Mouse (Mus musculus) hindbrain, embryonic 10.5 days (tissue): Measurements from ENCODE around the gene Cd180. TPM values are rescaled to one million over a fixed set of nuclear protein-coding genes. Genes with fewer than 3 reads are reported as not detected.
"Not testable (repeated sequence)": the region's sequence is repeated elsewhere in the genome, so short reads cannot be mapped to it uniquely, and the experiment has no call there.

Source experiments
- DNase-seq: peaks from one replicate; pipeline ENCODE4 v3.0.0-alpha.2; 2017; ENCODE audit warnings: low spot score
- H3K27ac ChIP-seq: fragments of 300-500 bp; sonication (generic); 2 replicates; pipeline ENCODE4 v1.5.1; 2016; ENCODE audit warnings: mild to moderate bottlenecking, moderate library complexity
- H3K27me3 ChIP-seq: fragments of 300-500 bp; sonication (generic); 2 replicates; pipeline ENCODE4 v1.6.1; 2016; ENCODE audit warnings: mild to moderate bottlenecking; ENCODE audit not compliant: poor library complexity, insufficient read depth, severe bottlenecking
- H3K36me3 ChIP-seq: fragments of 300-500 bp; sonication (generic); 2 replicates; pipeline ENCODE4 v1.6.1; 2016; ENCODE audit warnings: mild to moderate bottlenecking, moderate library complexity
- H3K4me1 ChIP-seq: fragments of 300-500 bp; sonication (generic); replicated peaks from 2 replicates; pipeline ENCODE4 v1.6.1; 2016; ENCODE audit warnings: mild to moderate bottlenecking
- H3K4me3 ChIP-seq: fragments of 300-500 bp; sonication (generic); 2 replicates; pipeline ENCODE4 v1.5.1; 2016; ENCODE audit warnings: mild to moderate bottlenecking, moderate library complexity
- H3K9me3 ChIP-seq: fragments of 300-500 bp; sonication (generic); 2 replicates; pipeline ENCODE4 v1.6.1; 2016; ENCODE audit warnings: mild to moderate bottlenecking, moderate library complexity
- WGBS: fragments of 180-500 bp; shearing (Covaris S2); methylation state at CpG from one replicate; pipeline ENCODE4 v1.1.7; 2016; 5-methylcytosine and 5-hydroxymethylcytosine counted together
- polyA plus RNA-seq: library from polyadenylated mRNA; unstranded; fragments of >200 nt; fragmentation: Nextera tagmentation; extraction: Ambion mirVana; gene quantifications from 2 replicates; pipeline ENCODE4 v1.2.1, GENCODE M21; 2016

Cd180 gene
- polyA plus RNA-seq, 1 experiment from 2014 or later = 0.38 TPM

GRCm38 (mm10) chr13:102665588-102666232, 27.6 kb upstream of the Cd180 start:
- no peak for DNase-seq
- no peaks in the 10 kb centered on the region for H3K9me3 ChIP-seq
- H3K4me3 ChIP-seq = peak overlapping the region; percentile 33
- H3K27ac ChIP-seq = no peak overlapping the region
- 56% methylated on average over 18 of the region's 18 CpGs for WGBS
- H3K36me3 ChIP-seq = no peaks in the 10 kb centered on the region
- peaks cover 4% of the 10 kb centered on the region; the same call in 1 of the 2 replicates for H3K27me3 ChIP-seq
- H3K4me1 ChIP-seq = peaks cover 15% of the 10 kb centered on the region; the same call in 1 of the 2 replicates

- no peaks in the 10 kb centered on the region for H3K9me3 ChIP-seq
- 92% methylated on average over 12 of the region's 12 CpGs for WGBS
These were observed 27.1 kb upstream of the Cd180 start for GRCm38 (mm10) chr13:102666233-102666614.

GRCm38 (mm10) chr13:102666731-102667130, 26.6 kb upstream of the Cd180 start:
- H3K27ac ChIP-seq = no peak overlapping the region
- H3K4me1 ChIP-seq = peaks cover 15% of the 10 kb centered on the region; the same call in 1 of the 2 replicates
- H3K4me3 ChIP-seq = no peak overlapping the region
- no peaks in the 10 kb centered on the region for H3K9me3 ChIP-seq
- peaks cover 4% of the 10 kb centered on the region; the same call in 1 of the 2 replicates for H3K27me3 ChIP-seq
- no peak for DNase-seq
- no peaks in the 10 kb centered on the region for H3K36me3 ChIP-seq
- WGBS = 77% methylated on average over 4 of the region's 4 CpGs

More at GRCm38 (mm10) chr13:102666233-102666614, 27.1 kb upstream of the Cd180 start:
- H3K27me3 ChIP-seq = peaks cover 4% of the 10 kb centered on the region; the same call in 1 of the 2 replicates
- H3K4me1 ChIP-seq = peaks cover 15% of the 10 kb centered on the region; the same call in 1 of the 2 replicates
- H3K36me3 ChIP-seq = no peaks in the 10 kb centered on the region
- no peak for DNase-seq
- no peak overlapping the region for H3K4me3 ChIP-seq
- no peak overlapping the region for H3K27ac ChIP-seq

- peaks cover 15% of the 10 kb centered on the region; the same call in 1 of the 2 replicates for H3K4me1 ChIP-seq
- H3K27ac ChIP-seq = no peak overlapping the region
- 89% methylated on average over 4 of the region's 4 CpGs for WGBS
- H3K36me3 ChIP-seq = no peaks in the 10 kb centered on the region
- H3K27me3 ChIP-seq = peaks cover 4% of the 10 kb centered on the region; the same call in 1 of the 2 replicates
- no peak overlapping the region for H3K4me3 ChIP-seq
- no peak for DNase-seq
- H3K9me3 ChIP-seq = no peaks in the 10 kb centered on the region
These were observed 26.0 kb upstream of the Cd180 start for GRCm38 (mm10) chr13:102667401-102667800.

GRCm38 (mm10) chr13:102667842-102668241, 25.5 kb upstream of the Cd180 start:
- H3K27me3 ChIP-seq = peaks cover 4% of the 10 kb centered on the region; the same call in 1 of the 2 replicates

GRCm38 (mm10) chr13:102668933-102669332, 24.4 kb upstream of the Cd180 start:
- Histone ChIP-seq H3K4me3 (no peak overlapping the region), H3K27ac (no peak overlapping the region), H3K36me3 (no peaks in the 10 kb centered on the region), H3K4me1 (peaks cover 15% of the 10 kb centered on the region; the same call in 1 of the 2 replicates), H3K9me3 (no peaks in the 10 kb centered on the region), H3K27me3 (peaks cover 4% of the 10 kb centered on the region; the same call in 1 of the 2 replicates)
- 77% methylated on average over 6 of the region's 6 CpGs for WGBS
- no peak for DNase-seq

More at GRCm38 (mm10) chr13:102667842-102668241, 25.5 kb upstream of the Cd180 start:
- Histone ChIP-seq H3K9me3 (no peaks in the 10 kb centered on the region), H3K36me3 (no peaks in the 10 kb centered on the region), H3K4me1 (peaks cover 15% of the 10 kb centered on the region; the same call in 1 of the 2 replicates), H3K4me3 (no peak overlapping the region), H3K27ac (no peak overlapping the region)
- DNase-seq = no peak
- 89% methylated on average over 9 of the region's 9 CpGs for WGBS

- WGBS = 58% methylated on average over 14 of the region's 14 CpGs
- Histone ChIP-seq H3K27ac (no peak overlapping the region), H3K9me3 (no peaks in the 10 kb centered on the region), H3K4me3 (no peak overlapping the region), H3K27me3 (peaks cover 4% of the 10 kb centered on the region; the same call in 1 of the 2 replicates), H3K36me3 (no peaks in the 10 kb centered on the region), H3K4me1 (peaks cover 15% of the 10 kb centered on the region; the same call in 1 of the 2 replicates)
- no peak for DNase-seq
These were observed 23.7 kb upstream of the Cd180 start for GRCm38 (mm10) chr13:102669522-102670256.

- peaks cover 13% of the 10 kb centered on the region; the same call in 1 of the 2 replicates for H3K4me1 ChIP-seq
- no peak overlapping the region for H3K27ac ChIP-seq
- no peaks in the 10 kb centered on the region for H3K36me3 ChIP-seq
- peaks cover 4% of the 10 kb centered on the region; the same call in 1 of the 2 replicates for H3K27me3 ChIP-seq
- H3K9me3 ChIP-seq = no peaks in the 10 kb centered on the region
- DNase-seq = no peak
- 69% methylated on average over 7 of the region's 7 CpGs for WGBS
- no peak overlapping the region for H3K4me3 ChIP-seq
These were observed 22.9 kb upstream of the Cd180 start for GRCm38 (mm10) chr13:102670503-102670902.

GRCm38 (mm10) chr13:102674083-102674482, 19.3 kb upstream of the Cd180 start:
- H3K4me3 ChIP-seq = no peak overlapping the region
- 92% methylated on average over 3 of the region's 3 CpGs for WGBS
- H3K4me1 ChIP-seq = peaks cover 11% of the 10 kb centered on the region; the same call in 1 of the 2 replicates

GRCm38 (mm10) chr13:102677602-102678001, 15.8 kb upstream of the Cd180 start:
- not testable (repeated sequence) for H3K4me3 ChIP-seq, H3K4me1 ChIP-seq, H3K27ac ChIP-seq, DNase-seq, H3K36me3 ChIP-seq, H3K9me3 ChIP-seq, H3K27me3 ChIP-seq
- 91% methylated on average over 4 of the region's 4 CpGs for WGBS

More at GRCm38 (mm10) chr13:102674083-102674482, 19.3 kb upstream of the Cd180 start:
- no peak for DNase-seq
- no peak overlapping the region for H3K27ac ChIP-seq
- no peaks in the 10 kb centered on the region for H3K27me3 ChIP-seq
- no peaks in the 10 kb centered on the region for H3K9me3 ChIP-seq
- H3K36me3 ChIP-seq = no peaks in the 10 kb centered on the region

- no peaks in the 10 kb centered on the region for H3K27me3 ChIP-seq
- H3K27ac ChIP-seq = no peak overlapping the region
- DNase-seq = peak; percentile 77
- 10% methylated on average over 2 of the region's 2 CpGs for WGBS
- no peak overlapping the region for H3K4me3 ChIP-seq
- H3K36me3 ChIP-seq = no peaks in the 10 kb centered on the region
- H3K9me3 ChIP-seq = no peaks in the 10 kb centered on the region
- no peaks in the 10 kb centered on the region for H3K4me1 ChIP-seq
These were observed 14.9 kb upstream of the Cd180 start for GRCm38 (mm10) chr13:102678482-102678881.

- H3K4me1 ChIP-seq = no peaks in the 10 kb centered on the region
- no peak for DNase-seq
- no peaks in the 10 kb centered on the region for H3K9me3 ChIP-seq
- 89% methylated on average over 4 of the region's 4 CpGs for WGBS
- no peaks in the 10 kb centered on the region for H3K27me3 ChIP-seq
- H3K27ac ChIP-seq = no peak overlapping the region
- no peak overlapping the region for H3K4me3 ChIP-seq
- no peaks in the 10 kb centered on the region for H3K36me3 ChIP-seq
These were observed 8.5 kb upstream of the Cd180 start for GRCm38 (mm10) chr13:102684890-102685289.

GRCm38 (mm10) chr13:102688121-102688520, 5.2 kb upstream of the Cd180 start:
- 90% methylated on average over 1 of the region's 1 CpGs for WGBS
- no peak for DNase-seq
- H3K27ac ChIP-seq = no peak overlapping the region

More at GRCm38 (mm10) chr13:102688121-102688520, 5.2 kb upstream of the Cd180 start:
- Histone ChIP-seq H3K9me3 (no peaks in the 10 kb centered on the region), H3K36me3 (no peaks in the 10 kb centered on the region), H3K4me1 (peaks cover 7% of the 10 kb centered on the region; the same call in 1 of the 2 replicates), H3K4me3 (no peak overlapping the region), H3K27me3 (no peaks in the 10 kb centered on the region)
